Mouse (Mus musculus) embryo, embryonic 11.5 days (tissue): ENCODE data around the gene Ube3b.

Experiments used
- DNase-seq: peaks from one replicate; pipeline ENCODE4 v3.0.0-alpha.2; 2012; ENCODE audit warnings: low read depth, low spot score

Gene Ube3b

DNA sequence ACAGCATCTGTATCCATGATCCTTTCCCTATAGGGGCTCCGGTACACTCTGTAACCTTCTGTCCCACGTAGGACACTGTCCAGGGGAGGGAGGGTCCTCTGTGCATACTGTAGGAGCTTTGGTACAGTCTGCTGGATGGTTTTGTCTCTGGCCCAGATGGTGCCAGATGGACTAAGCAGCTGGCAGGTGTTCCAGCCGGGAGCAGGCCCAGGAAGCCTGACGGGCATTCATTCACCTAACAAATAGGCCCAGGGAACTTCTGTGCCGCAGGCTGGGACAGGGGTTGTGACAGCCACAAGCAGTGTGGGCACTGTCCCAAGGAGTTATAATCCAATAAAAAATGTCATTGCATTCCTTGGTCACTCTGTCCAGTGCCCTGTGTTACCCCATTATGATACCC is 43.6 kb downstream of the Ube3b start:
- DNase-seq = no peak

GRCm38 (mm10) chr5:114426732-114427131 is 46.3 kb downstream of the Ube3b start:
- DNase-seq = no peak

DNA sequence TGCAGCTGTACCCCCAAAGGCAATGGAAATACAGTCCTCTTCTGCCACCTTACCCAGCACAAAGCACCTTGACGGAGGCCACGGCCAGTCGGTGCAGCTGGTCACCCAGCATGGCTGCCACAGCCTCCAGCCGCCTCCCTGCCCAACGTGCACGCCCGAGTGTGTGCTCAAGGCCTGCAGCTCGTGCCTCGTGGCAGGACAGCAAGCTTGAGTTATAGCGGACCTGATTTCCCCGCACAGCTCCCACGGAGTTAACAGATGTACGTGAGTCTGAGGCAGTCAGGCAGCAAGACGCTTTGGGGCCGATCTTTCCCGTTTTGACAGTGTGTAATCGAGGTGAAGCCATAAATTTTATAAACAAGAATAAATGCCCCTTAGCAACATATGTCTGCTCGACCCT is 48.2 kb downstream of the Ube3b start:
- DNase-seq = no peak

GRCm38 (mm10) chr5:114429781-114430180 is 49.4 kb downstream of the Ube3b start:
- no peak for DNase-seq

DNA sequence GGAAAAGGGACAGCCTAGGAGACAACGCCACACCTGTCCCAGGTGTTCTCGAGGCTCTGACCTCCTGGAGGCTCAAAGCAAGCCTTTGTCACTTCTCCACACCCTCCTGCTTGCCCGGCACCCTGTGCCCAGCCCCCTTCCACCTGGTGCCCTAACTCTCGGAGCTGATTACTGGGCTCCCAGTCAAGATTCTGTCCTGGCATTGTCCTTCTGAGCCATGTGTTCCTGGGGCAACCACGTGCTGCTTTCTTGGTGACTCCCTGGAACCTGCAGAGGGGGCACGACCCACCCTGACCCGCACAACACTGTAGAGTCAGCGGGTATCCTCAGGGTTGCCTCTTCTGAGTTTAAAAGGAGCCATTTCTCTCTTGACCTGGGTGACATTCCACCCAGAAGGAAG is 54.0 kb downstream of the Ube3b start:
- no peak for DNase-seq

- DNase-seq = no peak
Measured at GRCm38 (mm10) chr5:114435588-114435987, 55.2 kb downstream of the Ube3b start.

DNA sequence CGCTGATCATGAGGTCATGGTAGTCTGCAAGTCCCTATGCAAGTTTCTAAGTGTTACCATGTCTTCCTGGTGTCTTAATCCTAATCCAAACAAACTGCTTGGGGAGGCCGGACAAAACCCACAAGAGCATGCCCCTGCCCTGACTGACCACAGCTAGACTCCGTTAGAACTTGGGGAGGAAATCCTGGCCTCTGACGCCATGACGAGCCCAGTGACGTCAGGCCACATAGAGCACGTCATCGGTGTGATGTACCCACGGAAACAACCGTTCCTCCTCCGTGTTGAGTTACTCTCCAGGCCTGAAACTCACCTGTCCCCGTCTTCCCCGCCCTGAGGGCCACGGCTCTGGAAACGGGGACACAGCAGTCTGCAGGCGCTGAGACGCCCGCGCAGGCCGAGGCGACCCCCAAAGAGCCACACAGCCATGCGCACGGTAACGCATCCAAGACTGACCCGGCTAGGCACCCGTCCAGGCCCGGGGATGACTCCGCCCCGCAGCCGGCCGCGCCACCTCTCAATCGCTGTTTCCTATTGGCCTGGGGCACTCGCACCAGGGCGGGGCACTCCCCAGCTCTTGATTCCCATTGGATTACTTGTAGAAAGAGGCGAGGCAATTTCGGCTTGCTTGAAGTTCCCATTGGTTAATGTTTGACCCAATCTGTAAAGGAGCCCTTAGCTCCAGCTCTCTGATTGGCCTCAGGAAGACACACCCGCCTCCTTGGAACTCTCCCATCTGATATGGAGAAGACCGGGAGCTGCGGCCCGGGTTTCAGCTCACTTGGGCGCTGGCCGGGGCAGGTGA is 63.4 kb downstream of the Ube3b start, which contains the start of the genes Mmab and Mvk:
Gene Mmab (minus strand): TSS at position 495 of the 802 bp plus-strand sequence.
Gene Mvk (plus strand): TSS at position 704 of the 802 bp plus-strand sequence.
- DNase-seq = peak; percentile 94

- DNase-seq = no peak
Measured at GRCm38 (mm10) chr5:114444368-114444692, 63.9 kb downstream of the Ube3b start.

GRCm38 (mm10) chr5:114449011-114449410 is 68.6 kb downstream of the Ube3b start:
- DNase-seq = no peak

DNA sequence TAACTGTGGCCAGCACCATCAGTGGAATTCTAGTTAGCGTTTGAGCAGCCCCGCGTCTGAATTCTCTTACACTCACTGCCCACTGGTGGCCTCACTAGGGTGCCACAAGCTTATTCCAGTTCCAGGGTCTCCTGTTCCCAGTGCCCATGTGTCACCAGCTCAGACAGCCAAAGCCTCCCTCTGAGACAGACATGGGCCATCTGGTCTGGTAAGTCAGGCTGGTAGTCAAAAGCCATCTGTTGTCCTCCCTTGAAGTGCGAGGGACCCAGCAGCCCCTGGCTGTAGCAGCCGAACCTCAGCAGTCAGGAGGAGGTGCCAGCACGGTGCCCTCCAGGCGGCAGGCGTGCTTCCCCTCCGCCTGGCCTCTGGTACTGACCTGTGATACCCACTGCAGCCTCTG is 75.9 kb downstream of the Ube3b start:
- no peak for DNase-seq

DNA sequence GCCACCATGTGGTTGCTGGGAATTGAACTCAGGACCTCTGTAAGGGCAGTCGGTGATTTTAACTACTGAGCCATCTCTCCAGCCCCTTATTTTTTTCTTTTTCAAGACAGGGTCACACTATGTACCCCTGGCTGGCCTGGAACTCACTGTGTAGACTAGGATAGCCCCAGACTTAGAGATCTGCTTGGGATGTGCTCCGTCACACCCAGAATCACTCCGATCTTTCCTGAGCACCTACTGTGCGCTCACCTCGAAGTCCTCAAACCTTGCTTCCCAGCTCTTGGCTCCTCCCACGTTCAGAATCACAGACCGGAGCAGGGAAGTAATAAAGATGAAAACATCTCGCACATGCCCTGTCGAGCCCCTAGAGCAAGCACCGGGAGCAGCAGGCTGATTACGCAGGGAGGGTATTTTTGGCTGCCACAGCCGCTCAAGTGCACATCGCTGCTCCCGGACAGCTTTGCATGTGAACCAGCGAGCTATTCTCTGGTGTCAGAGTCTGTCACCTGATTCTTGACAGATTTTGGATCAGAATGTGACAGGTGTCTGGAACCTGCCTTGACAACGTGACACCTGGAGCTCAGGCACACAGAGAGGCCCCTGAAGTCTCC is 76.7 kb downstream of the Ube3b start:
- no peak for DNase-seq

- peak; percentile 74 for DNase-seq
Measured at GRCm38 (mm10) chr5:114461238-114461637, 80.8 kb downstream of the Ube3b start.

GRCm38 (mm10) chr5:114462067-114463040 is 81.9 kb downstream of the Ube3b start:
- no peak for DNase-seq

DNA sequence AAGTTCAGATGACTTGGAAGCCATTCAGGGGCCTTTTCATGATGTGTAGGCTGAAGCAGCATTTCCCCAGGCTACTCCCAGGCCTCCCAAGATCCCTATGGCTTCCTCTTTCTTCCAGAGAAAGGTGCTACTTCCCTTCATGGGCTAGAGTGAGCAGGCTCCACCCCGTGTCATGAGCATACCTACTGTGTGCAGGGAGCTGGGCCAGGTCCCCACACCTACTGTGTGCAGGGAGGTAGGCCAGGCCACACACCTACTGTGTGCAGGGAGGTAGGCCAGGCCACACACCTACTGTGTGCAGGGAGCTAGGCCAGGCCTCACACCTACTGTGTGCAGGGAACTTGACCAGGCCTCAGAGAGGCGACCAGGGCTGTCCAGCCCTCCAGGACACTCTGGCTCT is 84.2 kb downstream of the Ube3b start:
- DNase-seq = no peak

DNA sequence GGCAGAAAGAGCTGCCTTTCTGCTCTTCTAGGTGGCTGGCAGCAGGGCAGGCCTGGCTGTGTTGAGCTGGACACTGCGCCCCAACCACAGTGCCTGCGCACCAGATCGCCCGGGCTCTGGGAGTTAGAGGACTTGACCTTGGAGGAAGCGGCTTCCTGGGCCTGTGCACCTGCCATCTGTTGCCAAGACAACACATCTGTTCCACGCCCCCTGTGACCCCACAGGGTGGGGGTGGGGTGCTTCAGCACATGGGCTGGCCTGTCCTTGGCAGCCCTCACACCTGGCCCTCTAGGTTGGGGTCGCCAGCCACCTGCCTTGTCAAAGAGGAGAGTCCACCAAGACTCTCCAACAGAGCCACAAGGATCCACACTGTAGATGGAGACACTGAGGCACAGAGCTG is 85.2 kb downstream of the Ube3b start:
- no peak for DNase-seq

- no peak for DNase-seq
Measured at GRCm38 (mm10) chr5:114467019-114467418, 86.6 kb downstream of the Ube3b start.

DNA sequence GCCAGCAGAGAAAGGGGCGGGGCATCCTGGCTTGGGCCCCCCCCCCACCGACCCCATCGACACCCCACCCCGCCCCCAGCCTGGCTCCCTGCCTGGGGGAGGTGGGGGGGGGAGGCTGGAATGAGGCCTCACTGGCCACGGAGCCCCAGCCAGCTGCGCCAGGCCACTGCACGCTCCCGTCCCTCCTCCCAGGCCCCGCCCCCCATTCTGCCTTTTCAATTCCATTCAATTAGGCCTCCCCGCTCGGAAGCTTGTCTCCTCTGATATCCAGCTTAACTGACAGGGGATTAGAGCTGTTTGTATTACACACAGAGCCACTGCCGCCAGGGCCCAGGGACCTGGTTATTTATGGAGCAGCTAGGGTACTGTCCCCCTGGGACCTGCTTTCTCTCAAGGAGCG is 87.0 kb downstream of the Ube3b start:
- DNase-seq = peak; percentile 82

DNA sequence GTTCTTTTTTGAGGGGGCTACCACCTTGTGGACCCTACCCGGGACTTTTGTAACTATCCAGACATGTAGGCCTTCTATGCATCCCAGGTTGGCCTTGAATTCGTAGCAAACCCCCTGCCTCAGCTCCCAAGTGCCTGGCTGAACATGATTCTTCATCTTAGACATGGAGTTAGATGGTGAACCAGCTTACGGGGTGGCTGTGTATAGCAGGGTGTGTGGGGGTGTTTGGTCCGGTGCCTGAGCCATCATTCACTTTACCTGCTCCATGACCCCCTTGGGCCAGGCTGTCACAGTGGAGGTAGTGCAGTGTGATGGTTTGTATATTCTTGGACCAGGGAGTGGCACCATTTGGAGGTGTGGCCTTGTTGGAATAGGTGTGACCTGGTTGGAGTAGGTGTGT is 87.6 kb downstream of the Ube3b start:
- no peak for DNase-seq

DNA sequence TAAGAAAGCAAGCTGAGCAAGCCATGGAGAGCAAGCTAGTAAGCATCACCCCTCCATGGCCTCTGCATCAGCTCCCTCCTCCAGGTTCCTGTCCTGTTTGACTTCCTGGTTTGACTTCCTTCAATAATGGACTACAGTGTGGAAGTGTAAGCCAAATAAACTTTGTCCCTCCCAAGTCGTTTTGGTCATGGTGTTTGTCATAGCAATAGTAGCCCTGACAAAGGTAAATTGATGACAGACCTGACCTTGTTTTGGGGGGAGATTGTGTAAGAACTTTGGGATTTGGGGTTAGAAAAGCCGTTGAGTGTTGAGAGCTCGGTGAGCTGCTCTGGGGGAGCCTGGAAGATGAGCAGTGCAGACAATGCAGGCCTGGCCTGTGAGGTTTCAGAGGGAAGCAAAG is 90.0 kb downstream of the Ube3b start:
- no peak for DNase-seq
